Mouse (Mus musculus): ENCODE measurements around the gene Krt33a.

DNA sequence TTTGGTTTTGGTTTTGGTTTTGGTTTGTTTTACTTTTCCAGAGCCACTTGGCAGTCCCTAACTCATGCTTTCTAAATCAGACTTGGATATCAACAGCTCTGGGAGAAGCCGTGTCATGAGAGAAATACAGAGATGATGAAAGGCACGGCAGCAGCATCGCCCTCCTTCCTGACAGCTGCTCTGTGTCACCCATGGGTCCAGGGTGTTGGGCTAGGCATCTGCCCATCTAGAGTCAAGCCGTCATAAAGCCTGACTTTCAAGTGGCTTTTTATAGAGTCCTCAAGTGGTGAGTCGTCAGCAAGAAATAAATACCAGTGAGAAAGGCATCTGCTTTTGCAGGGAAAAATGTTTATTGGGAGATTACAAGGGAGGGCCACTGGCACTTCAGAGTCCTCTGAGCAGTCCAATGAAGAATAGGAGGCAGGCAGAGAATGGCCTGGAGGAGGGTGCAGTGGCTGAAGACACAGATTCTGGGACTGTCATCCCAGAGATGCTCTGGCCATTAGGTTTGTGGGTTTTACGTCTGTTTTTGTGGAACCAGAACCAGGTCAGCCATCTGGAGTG, 30.4 kb upstream of the Krt33a start:
- TF ChIP-seq CTCF (IDR thresholded peaks at IDR 0.05; ENCODE audit: extremely low read depth, insufficient read length, insufficient replicate concordance, low read depth, low read length) (no peak), POLR2A (IDR thresholded peaks at IDR 0.05; ENCODE audit: low read depth, low read length) (no peak)
